Mouse (Mus musculus) cerebellum, postnatal 14 days (tissue): ENCODE results near the gene Retnlb.
A peak's percentile ranks its signal among the peaks of the same experiment; 100 is the strongest.
"Not testable (repeated sequence)": the region's sequence is repeated elsewhere in the genome, so short reads cannot be mapped to it uniquely, and the experiment has no call there.

ENCODE experiments used
- DNase-seq, 2 experiments: peaks; one replicate each; pipeline ENCODE4 v3.0.0; 2021; ENCODE audit warnings: mixed read lengths in 2 of 2

Retnlb gene

GRCm38 (mm10) chr16:48816695-48817094, at the start of gene Retnlb:
TSS of gene Retnlb (plus strand) at chr16:48816856.
- DNase-seq, result no peak

GRCm38 (mm10) chr16:48769183-48769582, 47.5 kb upstream of the Retnlb start:
- no peak for DNase-seq

- no peak for DNase-seq
Measured at GRCm38 (mm10) chr16:48771971-48772445, 44.6 kb upstream of the Retnlb start, which contains the start of gene Trat1. TSS of gene Trat1 (minus strand) at chr16:48772021.

- no peak for DNase-seq
Measured at GRCm38 (mm10) chr16:48777254-48777653, 39.4 kb upstream of the Retnlb start.

GRCm38 (mm10) chr16:48786258-48786657, 30.4 kb upstream of the Retnlb start:
- DNase-seq, result no peak

GRCm38 (mm10) chr16:48788704-48789185, 27.9 kb upstream of the Retnlb start:
- no peak for DNase-seq

- DNase-seq, result no peak
Measured at GRCm38 (mm10) chr16:48798285-48798684, 18.4 kb upstream of the Retnlb start.

- DNase-seq, result no peak
Measured at GRCm38 (mm10) chr16:48799470-48799869, 17.2 kb upstream of the Retnlb start.

GRCm38 (mm10) chr16:48800906-48801305, 15.8 kb upstream of the Retnlb start:
- DNase-seq, result no peak

- no peak for DNase-seq
Measured at GRCm38 (mm10) chr16:48805412-48805811, 11.2 kb upstream of the Retnlb start.

GRCm38 (mm10) chr16:48806521-48806920, 10.1 kb upstream of the Retnlb start:
- no peak for DNase-seq

GRCm38 (mm10) chr16:48809374-48809773, 7.3 kb upstream of the Retnlb start:
- DNase-seq, result peak; percentile 43 to 49

- no peak for DNase-seq
Measured at GRCm38 (mm10) chr16:48811881-48812436, 4.7 kb upstream of the Retnlb start.

GRCm38 (mm10) chr16:48818524-48818923, 1.9 kb downstream of the Retnlb start:
- no peak for DNase-seq

GRCm38 (mm10) chr16:48826474-48826873, 9.8 kb downstream of the Retnlb start:
- DNase-seq, result no peak

GRCm38 (mm10) chr16:48827625-48828024, 11.0 kb downstream of the Retnlb start:
- DNase-seq, result no peak

GRCm38 (mm10) chr16:48829060-48829459, 12.4 kb downstream of the Retnlb start:
- no peak for DNase-seq

GRCm38 (mm10) chr16:48832055-48832454, 15.4 kb downstream of the Retnlb start:
- DNase-seq, result no peak

- DNase-seq, result not testable (repeated sequence)
Measured at GRCm38 (mm10) chr16:48833626-48834025, 17.0 kb downstream of the Retnlb start.

- DNase-seq, result no peak
Measured at GRCm38 (mm10) chr16:48842266-48842665, 25.6 kb downstream of the Retnlb start, which contains the start of gene Retnla. TSS of gene Retnla (plus strand) at chr16:48842551.

- no peak for DNase-seq
Measured at GRCm38 (mm10) chr16:48843671-48844386, 27.2 kb downstream of the Retnlb start.

- not testable (repeated sequence) for DNase-seq
Measured at GRCm38 (mm10) chr16:48865004-48865403, 48.3 kb downstream of the Retnlb start.

- DNase-seq, result no peak
Measured at GRCm38 (mm10) chr16:48867690-48868089, 51.0 kb downstream of the Retnlb start.
